Mouse (Mus musculus): ENCODE data around the gene Ccdc160. TPM values are rescaled to one million over a fixed set of nuclear protein-coding genes. Genes with fewer than 3 reads are reported as not detected.

Gene Ccdc160
- not detected in 2 replicates for polyA plus RNA-seq (2011; ENCODE audit: insufficient read length, low read depth, missing spikeins)

DNA sequence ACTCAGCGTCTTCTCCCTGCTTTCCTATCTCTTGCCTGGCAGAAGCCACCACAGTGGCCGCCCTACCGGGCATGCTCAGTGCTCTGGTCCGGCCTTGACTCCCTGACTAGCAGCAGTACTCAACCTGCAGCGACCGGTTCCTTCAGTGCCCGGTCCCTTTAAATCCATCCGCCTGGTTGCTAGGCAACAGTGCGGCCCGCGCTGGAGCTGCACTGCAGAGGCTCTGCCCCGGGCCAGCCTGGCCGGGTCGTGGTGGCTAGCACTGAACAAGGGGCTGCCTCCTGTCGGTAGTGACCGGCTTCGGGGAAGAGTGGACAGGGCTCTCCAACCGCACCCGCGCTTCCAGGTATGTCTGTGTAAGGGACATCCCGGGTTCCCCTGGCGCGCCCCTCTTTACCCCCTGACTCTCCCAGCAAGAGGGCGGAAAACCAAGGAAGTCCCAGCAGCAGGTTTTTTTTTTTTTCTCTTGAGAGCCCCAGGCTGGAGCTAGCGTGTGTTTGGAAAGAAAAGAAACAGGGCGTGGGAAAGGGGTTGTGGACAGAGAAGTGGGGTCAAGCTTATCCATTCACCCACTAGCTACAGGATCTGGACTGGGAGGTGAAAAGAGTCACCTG, at the start of gene Ccdc160:
TSS of gene Ccdc160 (plus strand) at position 221 of the 614 bp plus-strand sequence.
- H3K27ac ChIP-seq (ENCODE audit: insufficient read depth, low read length): no peak within 1 kb of the TSS
- H3K4me1 ChIP-seq (ENCODE audit: control insufficient read depth, insufficient read depth, low read length): no peaks in the 10 kb centered on the region
- 0 out of 2 replicates have a peak within 1 kb of the TSS, but pooled peaks have one; percentile 15 for H3K4me3 ChIP-seq (ENCODE audit: insufficient read depth, low read length)
- TF ChIP-seq CTCF (IDR thresholded peaks at IDR 0.05; ENCODE audit: borderline replicate concordance, insufficient read depth, low read length): no peak
- TF ChIP-seq POLR2A (IDR thresholded peaks at IDR 0.05; ENCODE audit: low read depth, low read length): no peak

GRCm38 (mm10) chrX:52743781-52744180, 47.2 kb upstream of the Ccdc160 start:
- Histone ChIP-seq H3K4me3 (ENCODE audit: insufficient read depth, low read length) (peak overlapping the region; percentile 39; the same call in 1 of the 2 replicates), H3K27ac (ENCODE audit: insufficient read depth, low read length) (no peak overlapping the region), H3K4me1 (ENCODE audit: control insufficient read depth, insufficient read depth, low read length) (no peaks in the 10 kb centered on the region)
- TF ChIP-seq CTCF (IDR thresholded peaks at IDR 0.05; ENCODE audit: borderline replicate concordance, insufficient read depth, low read length): no peak
- no peak for TF ChIP-seq POLR2A (IDR thresholded peaks at IDR 0.05; ENCODE audit: low read depth, low read length)

GRCm38 (mm10) chrX:52744201-52745051, 46.6 kb upstream of the Ccdc160 start:
- TF ChIP-seq POLR2A (IDR thresholded peaks at IDR 0.05; ENCODE audit: low read depth, low read length) (no peak), CTCF (IDR thresholded peaks at IDR 0.05; ENCODE audit: borderline replicate concordance, insufficient read depth, low read length) (no peak)
- no peaks in the 10 kb centered on the region for H3K4me1 ChIP-seq (ENCODE audit: control insufficient read depth, insufficient read depth, low read length)
- peak overlapping the region; percentile 39 for H3K4me3 ChIP-seq (ENCODE audit: insufficient read depth, low read length)
- no peak overlapping the region for H3K27ac ChIP-seq (ENCODE audit: insufficient read depth, low read length)

- Histone ChIP-seq H3K4me1 (ENCODE audit: control insufficient read depth, insufficient read depth, low read length) (no peaks in the 10 kb centered on the region), H3K4me3 (ENCODE audit: insufficient read depth, low read length) (no peak overlapping the region), H3K27ac (ENCODE audit: insufficient read depth, low read length) (no peak overlapping the region)
- TF ChIP-seq POLR2A (IDR thresholded peaks at IDR 0.05; ENCODE audit: low read depth, low read length): no peak
- no peak for TF ChIP-seq CTCF (IDR thresholded peaks at IDR 0.05; ENCODE audit: borderline replicate concordance, insufficient read depth, low read length)
Measured at GRCm38 (mm10) chrX:52745462-52745861, 45.5 kb upstream of the Ccdc160 start.

GRCm38 (mm10) chrX:52745917-52746316, 45.1 kb upstream of the Ccdc160 start:
- no peak overlapping the region for H3K4me3 ChIP-seq (ENCODE audit: insufficient read depth, low read length)
- no peak for TF ChIP-seq CTCF (IDR thresholded peaks at IDR 0.05; ENCODE audit: borderline replicate concordance, insufficient read depth, low read length)
- no peak for TF ChIP-seq POLR2A (IDR thresholded peaks at IDR 0.05; ENCODE audit: low read depth, low read length)
- H3K4me1 ChIP-seq (ENCODE audit: control insufficient read depth, insufficient read depth, low read length): no peaks in the 10 kb centered on the region
- H3K27ac ChIP-seq (ENCODE audit: insufficient read depth, low read length): no peak overlapping the region

- no peak overlapping the region for H3K27ac ChIP-seq (ENCODE audit: insufficient read depth, low read length)
- no peak overlapping the region for H3K4me3 ChIP-seq (ENCODE audit: insufficient read depth, low read length)
- TF ChIP-seq CTCF (IDR thresholded peaks at IDR 0.05; ENCODE audit: borderline replicate concordance, insufficient read depth, low read length): no peak
- no peak for TF ChIP-seq POLR2A (IDR thresholded peaks at IDR 0.05; ENCODE audit: low read depth, low read length)
- no peaks in the 10 kb centered on the region for H3K4me1 ChIP-seq (ENCODE audit: control insufficient read depth, insufficient read depth, low read length)
Measured at GRCm38 (mm10) chrX:52746849-52747248, 44.2 kb upstream of the Ccdc160 start.

- H3K4me3 ChIP-seq (ENCODE audit: insufficient read depth, low read length): no peak overlapping the region
- TF ChIP-seq CTCF (IDR thresholded peaks at IDR 0.05; ENCODE audit: borderline replicate concordance, insufficient read depth, low read length) (no peak), POLR2A (IDR thresholded peaks at IDR 0.05; ENCODE audit: low read depth, low read length) (no peak)
Measured at GRCm38 (mm10) chrX:52753491-52754085, 37.4 kb upstream of the Ccdc160 start.

GRCm38 (mm10) chrX:52757164-52757563, 33.8 kb upstream of the Ccdc160 start:
- no peak overlapping the region for H3K4me3 ChIP-seq (ENCODE audit: insufficient read depth, low read length)
- no peaks in the 10 kb centered on the region for H3K4me1 ChIP-seq (ENCODE audit: control insufficient read depth, insufficient read depth, low read length)
- H3K27ac ChIP-seq (ENCODE audit: insufficient read depth, low read length): no peak overlapping the region
- TF ChIP-seq CTCF (IDR thresholded peaks at IDR 0.05; ENCODE audit: borderline replicate concordance, insufficient read depth, low read length) (no peak), POLR2A (IDR thresholded peaks at IDR 0.05; ENCODE audit: low read depth, low read length) (no peak)

More at GRCm38 (mm10) chrX:52753491-52754085, 37.4 kb upstream of the Ccdc160 start:
- Histone ChIP-seq H3K4me1 (ENCODE audit: control insufficient read depth, insufficient read depth, low read length) (no peaks in the 10 kb centered on the region), H3K27ac (ENCODE audit: insufficient read depth, low read length) (no peak overlapping the region)

DNA sequence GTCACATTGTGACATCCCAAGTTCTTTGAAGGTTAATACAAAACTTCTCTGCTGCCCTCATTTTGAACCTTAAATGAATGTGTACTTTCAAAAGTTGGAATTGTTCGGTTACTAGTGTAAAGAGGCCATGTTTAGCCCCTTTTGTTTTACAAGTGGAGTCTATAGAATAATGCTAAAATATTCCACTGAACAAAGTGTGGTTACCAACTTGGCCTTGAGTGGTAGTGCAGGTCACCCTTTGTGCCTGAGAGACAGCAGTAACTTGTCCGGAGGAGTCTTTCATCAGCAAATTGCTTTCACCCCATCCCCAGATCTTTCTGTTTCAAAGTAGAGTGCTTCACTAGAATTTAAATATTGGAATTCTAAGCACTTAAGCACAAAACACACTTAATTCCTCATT, 31.8 kb upstream of the Ccdc160 start:
- TF ChIP-seq CTCF (IDR thresholded peaks at IDR 0.05; ENCODE audit: borderline replicate concordance, insufficient read depth, low read length) (no peak), POLR2A (IDR thresholded peaks at IDR 0.05; ENCODE audit: low read depth, low read length) (no peak)
- no peaks in the 10 kb centered on the region for H3K4me1 ChIP-seq (ENCODE audit: control insufficient read depth, insufficient read depth, low read length)
- no peak overlapping the region for H3K4me3 ChIP-seq (ENCODE audit: insufficient read depth, low read length)
- no peak overlapping the region for H3K27ac ChIP-seq (ENCODE audit: insufficient read depth, low read length)

Data from embryonic fibroblast, embryonic 13.5 days (primary cell).